8 mouse cellular contexts compared by ENCODE assay signal in the genomic region with DNA sequence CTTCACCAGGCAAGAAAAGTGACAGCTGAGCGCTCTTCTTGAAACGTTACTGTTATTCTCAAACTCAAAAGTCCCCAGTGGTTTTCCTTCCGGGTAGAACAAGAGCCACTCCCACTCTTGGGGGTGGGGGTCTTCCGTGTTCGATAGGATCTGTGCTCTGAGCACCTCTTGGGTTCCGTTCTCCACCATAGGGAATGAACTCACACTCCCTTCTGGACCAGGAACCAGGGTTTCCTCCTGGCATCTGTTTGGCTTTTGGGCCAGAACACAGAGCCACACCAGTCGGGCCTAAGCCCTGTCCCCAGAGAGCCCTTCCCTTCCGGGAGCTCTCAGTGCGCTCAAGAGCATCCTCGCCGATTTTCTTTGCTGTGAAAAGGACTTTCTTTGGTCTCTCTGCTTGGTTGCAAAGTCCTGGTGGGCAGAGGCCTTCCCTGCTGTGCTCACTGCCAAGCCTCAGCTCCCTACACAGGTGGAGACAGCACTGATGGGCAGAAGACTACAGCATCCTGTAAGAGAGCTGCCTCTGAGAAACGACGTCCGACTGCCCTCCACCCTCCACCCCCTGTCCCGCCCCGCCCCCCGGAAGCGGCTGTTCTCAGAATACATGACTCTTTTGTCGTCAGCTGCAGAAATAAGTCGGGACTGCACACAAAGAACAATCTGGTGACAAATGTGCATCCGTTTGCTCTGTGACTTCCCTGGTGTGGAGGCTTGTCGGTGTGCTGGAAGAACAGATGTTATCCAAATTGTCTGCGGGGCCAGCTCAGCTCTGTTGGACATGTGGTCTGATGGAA.
DNase-seq lines count a peak whose midpoint lies in the region; ATAC-seq and TF ChIP-seq lines count a peak whose summit lies in the region.

No protein-coding gene starts in this region.

- no peak for TF ChIP-seq EP300 in lung, postnatal 0 days (IDR thresholded peaks at IDR 0.05)

- WGBS in intestine, embryonic 16.5 days = 20% methylated on average over 23 of the region's 23 CpGs
- WGBS in lung, postnatal 0 days = 16% methylated on average over 23 of the region's 23 CpGs

- peaks cover 6% of the 10 kb centered on the region for H3K4me1 ChIP-seq in intestine, embryonic 16.5 days (ENCODE audit: control insufficient read depth, insufficient read depth, low read length)
- H3K4me1 ChIP-seq in lung, postnatal 0 days (ENCODE audit: insufficient read depth, low read depth, low read length) = no peaks in the 10 kb centered on the region

- ATAC-seq in granulocyte monocyte progenitor cell, adult 5-6 weeks (replicated peaks; ENCODE audit: poor library complexity, severe bottlenecking) = peak; percentile 43
- ATAC-seq in intestine, embryonic 16.5 days = peak; percentile 76
- peak; percentile 80 for ATAC-seq in lung, postnatal 0 days

- H3K27ac ChIP-seq in intestine, embryonic 16.5 days (ENCODE audit: low read length) = no peak overlapping the region
- peak overlapping the region; percentile 47; the same call in 1 of the 2 replicates for H3K27ac ChIP-seq in lung, postnatal 0 days (ENCODE audit: low read length)

- H3K9ac ChIP-seq in intestine, embryonic 16.5 days (ENCODE audit: low read depth, low read length) = peak overlapping the region; percentile 17; the same call in 1 of the 2 replicates
- H3K9ac ChIP-seq in lung, postnatal 0 days (replicated peaks; ENCODE audit: low read depth) = no peak overlapping the region

- peak; percentile 82 for DNase-seq in B cell, adult 2 months
- peak; percentile 38 for DNase-seq in adrenal gland, postnatal 25 days
- DNase-seq in lung, postnatal 0 days (ENCODE audit: low spot score) = peak; percentile 59
- DNase-seq in skeletal muscle tissue, adult 2 months (ENCODE audit: low read depth, low spot score) = peak; percentile 4
- DNase-seq in cerebellum, adult 11 months = no peak
- no peak for DNase-seq in cerebellum, adult 9-11 months

- H3K9me3 ChIP-seq in intestine, embryonic 16.5 days (ENCODE audit: control insufficient read depth, low read length) = no peaks in the 10 kb centered on the region
- no peaks in the 10 kb centered on the region for H3K9me3 ChIP-seq in lung, postnatal 0 days (ENCODE audit: low read length)

- H3K4me3 ChIP-seq in intestine, embryonic 16.5 days (ENCODE audit: low read length) = peak overlapping the region; percentile 36
- peak overlapping the region; percentile 17 for H3K4me3 ChIP-seq in lung, postnatal 0 days (ENCODE audit: low read depth, low read length)

- H3K36me3 ChIP-seq in intestine, embryonic 16.5 days (ENCODE audit: control insufficient read depth, insufficient read depth, low read length) = no peaks in the 10 kb centered on the region
- H3K36me3 ChIP-seq in lung, postnatal 0 days (ENCODE audit: insufficient read depth, low read length) = no peaks in the 10 kb centered on the region

- TF ChIP-seq CTCF in lung, postnatal 0 days (IDR thresholded peaks at IDR 0.05) = no peak

- H3K4me2 ChIP-seq in intestine, embryonic 16.5 days (ENCODE audit: low read depth, low read length) = peak overlapping the region; percentile 60
- peak overlapping the region; percentile 47 for H3K4me2 ChIP-seq in lung, postnatal 0 days (replicated peaks; ENCODE audit: low read depth, low read length)

- no peaks in the 10 kb centered on the region for H3K27me3 ChIP-seq in intestine, embryonic 16.5 days (replicated peaks; ENCODE audit: control insufficient read depth, insufficient read depth, low read length)
- no peaks in the 10 kb centered on the region for H3K27me3 ChIP-seq in lung, postnatal 0 days (replicated peaks; ENCODE audit: insufficient read depth, low read length)

Comparison
In these comparisons a context has a peak if more than half of its experiments do, and no peak if none do; other contexts are left out.
1. DNase-seq: peak in B cell, adult 2 months (2 of 2), adrenal gland, postnatal 25 days (single experiment), lung, postnatal 0 days (single experiment) and skeletal muscle tissue, adult 2 months (single experiment); none in cerebellum, adult 11 months (single experiment) and cerebellum, adult 9-11 months (single experiment).
2. Peak in every context shown above with its lines, with median percentiles within 50 percentile points of each other: ATAC-seq.